Mouse (Mus musculus) MEL (cell line): Measurements from ENCODE around the gene Hacd4. TPM values are rescaled to one million over a fixed set of nuclear protein-coding genes. Genes with fewer than 3 reads are reported as not detected.

Source experiments
- DNase-seq: peaks from one replicate; pipeline ENCODE4 v3.0.0; 2011; ENCODE audit warnings: low read depth, low spot score
- H3K27ac ChIP-seq: 2 replicates; pipeline ENCODE4 v1.5.1; 2012; ENCODE audit warnings: low read depth, mild to moderate bottlenecking, control low read depth, low read length, moderate library complexity; ENCODE audit not compliant: control insufficient read depth
- H3K27me3 ChIP-seq, 2 experiments: fragments of 150-350 bp in 1 of 2; sonication (generic) in 1 of 2; 2 replicates each; pipeline ENCODE4 v1.6.1; 2012; ENCODE audit warnings: low read length in 2 of 2, mild to moderate bottlenecking in 2 of 2, improper control_type of control experiment in 1 of 2, moderate library complexity in 1 of 2; ENCODE audit not compliant: insufficient read depth in 2 of 2, control insufficient read depth in 1 of 2
- H3K36me3 ChIP-seq, 2 experiments: 2 replicates each; pipeline ENCODE4 v1.6.1; 2012 to 2014; ENCODE audit warnings: low read length in 2 of 2, improper control_type of control experiment in 1 of 2, inconsistent platforms in 1 of 2, mild to moderate bottlenecking in 1 of 2; ENCODE audit not compliant: insufficient read depth in 2 of 2, control insufficient read depth in 1 of 2
- H3K4me1 ChIP-seq, 2 experiments: fragments of 150-350 bp in 1 of 2; sonication (generic) in 1 of 2; 2 replicates each; pipeline ENCODE4 v1.6.1; 2012; ENCODE audit warnings: low read length in 2 of 2, improper control_type of control experiment in 1 of 2, mild to moderate bottlenecking in 1 of 2; ENCODE audit not compliant: insufficient read depth in 2 of 2, control insufficient read depth in 1 of 2
- H3K4me3 ChIP-seq, 2 experiments: fragments of 150-350 bp in 1 of 2; sonication (generic) in 1 of 2; 2 replicates each; pipeline ENCODE4 v1.5.1; 2012; ENCODE audit warnings: low read depth in 2 of 2, low read length in 2 of 2, mild to moderate bottlenecking in 2 of 2, moderate library complexity in 2 of 2, control low read depth in 1 of 2, improper control_type of control experiment in 1 of 2; ENCODE audit not compliant: control insufficient read depth in 1 of 2, insufficient read depth in 1 of 2
- H3K79me2 ChIP-seq: 2 replicates; pipeline ENCODE4 v1.6.1; 2012; ENCODE audit warnings: mild to moderate bottlenecking, low read length, moderate library complexity; ENCODE audit not compliant: control insufficient read depth, poor library complexity, insufficient read depth
- H3K9ac ChIP-seq: 2 replicates; pipeline ENCODE4 v1.6.1; 2012; ENCODE audit warnings: low read depth, mild to moderate bottlenecking, control low read depth, low read length, moderate library complexity; ENCODE audit not compliant: control insufficient read depth, poor library complexity, severe bottlenecking
- H3K9me3 ChIP-seq: fragments of 150-350 bp; sonication (generic); replicated peaks from 2 replicates; pipeline ENCODE4 v1.6.1; 2012; ENCODE audit warnings: mild to moderate bottlenecking, low read length, improper control_type of control experiment, moderate library complexity; ENCODE audit not compliant: insufficient read depth
- CHD2 ChIP-seq: IDR thresholded peaks from 2 replicates; pipeline ENCODE4 v1.6.1; 2011; ENCODE audit warnings: low read length, improper control_type of control experiment
- CTCF ChIP-seq, 3 experiments: IDR thresholded peaks in 2 of 3; conservative IDR thresholded peaks in 1 of 3; 2 replicates each; pipeline ENCODE4 v1.5.1; 2011 to 2012; ENCODE audit warnings: low read length in 3 of 3, low read depth in 2 of 3, mild to moderate bottlenecking in 2 of 3, improper control_type of control experiment in 1 of 3, inconsistent platforms in 1 of 3, mixed read lengths in 1 of 3, moderate library complexity in 1 of 3; ENCODE audit not compliant: control insufficient read depth in 1 of 3, insufficient read depth in 1 of 3, poor library complexity in 1 of 3, severe bottlenecking in 1 of 3
- ELF1 ChIP-seq: IDR thresholded peaks from 2 replicates; pipeline ENCODE4 v1.6.1; 2014; ENCODE audit warnings: low read depth, mild to moderate bottlenecking, inconsistent platforms, low read length, improper control_type of control experiment, moderate library complexity
- EP300 ChIP-seq, 2 experiments: IDR thresholded peaks; 2 replicates each; pipeline ENCODE4 v1.6.1; 2011; ENCODE audit warnings: improper control_type of control experiment in 2 of 2, low read length in 2 of 2, low read depth in 1 of 2, mild to moderate bottlenecking in 1 of 2
- GABPA ChIP-seq: IDR thresholded peaks from 2 replicates; pipeline ENCODE4 v1.6.1; 2012; ENCODE audit warnings: low read depth, mild to moderate bottlenecking, inconsistent platforms, low read length, improper control_type of control experiment, moderate library complexity
- GATA1 ChIP-seq: IDR thresholded peaks from 2 replicates; pipeline ENCODE4 v1.6.1; 2011; ENCODE audit warnings: low read depth, low read length, improper control_type of control experiment
- JUND ChIP-seq: IDR thresholded peaks from 2 replicates; pipeline ENCODE4 v1.6.1; 2011; ENCODE audit warnings: low read depth, mild to moderate bottlenecking, improper control_type of control experiment, low read length
- KAT2A ChIP-seq: conservative IDR thresholded peaks from 2 replicates; pipeline ENCODE4 v1.6.1; 2012; ENCODE audit warnings: low read depth, low read length, improper control_type of control experiment, inconsistent platforms
- MAFK ChIP-seq: IDR thresholded peaks from 2 replicates; pipeline ENCODE4 v1.6.1; 2011; ENCODE audit warnings: low read depth, mild to moderate bottlenecking, low read length, improper control_type of control experiment, borderline replicate concordance
- MYB ChIP-seq: IDR thresholded peaks from 2 replicates; pipeline ENCODE4 v1.6.1; 2011; ENCODE audit warnings: mild to moderate bottlenecking, low read depth, low read length, improper control_type of control experiment
- RCOR1 ChIP-seq: IDR thresholded peaks from 2 replicates; pipeline ENCODE4 v1.6.1; 2012; ENCODE audit warnings: low read depth, mild to moderate bottlenecking, inconsistent platforms, low read length, improper control_type of control experiment
- TAL1 ChIP-seq: IDR thresholded peaks from 2 replicates; pipeline ENCODE4 v1.6.1; 2012; ENCODE audit warnings: mild to moderate bottlenecking, inconsistent platforms, low read length, moderate library complexity, mixed read lengths
- TBP ChIP-seq: IDR thresholded peaks from 2 replicates; pipeline ENCODE4 v1.8.0; 2011; ENCODE audit warnings: low read depth, low read length, improper control_type of control experiment
- UBTF ChIP-seq: IDR thresholded peaks from 2 replicates; pipeline ENCODE4 v1.6.1; 2012; ENCODE audit warnings: low read depth, mild to moderate bottlenecking, inconsistent platforms, low read length, improper control_type of control experiment, moderate library complexity, borderline replicate concordance; ENCODE audit not compliant: insufficient read depth
- USF1 ChIP-seq: IDR thresholded peaks from 2 replicates; pipeline ENCODE4 v1.6.1; 2014; ENCODE audit warnings: low read depth, mild to moderate bottlenecking, inconsistent platforms, low read length, improper control_type of control experiment, moderate library complexity
- USF2 ChIP-seq, 2 experiments: IDR thresholded peaks; 2 replicates each; pipeline ENCODE4 v1.6.1; 2011 to 2012; ENCODE audit warnings: improper control_type of control experiment in 2 of 2, low read length in 2 of 2, borderline replicate concordance in 1 of 2, inconsistent platforms in 1 of 2, low read depth in 1 of 2, mild to moderate bottlenecking in 1 of 2; ENCODE audit not compliant: insufficient read depth in 1 of 2
- ZKSCAN1 ChIP-seq: IDR thresholded peaks from 2 replicates; pipeline ENCODE4 v1.6.1; 2012; ENCODE audit warnings: low read depth, mild to moderate bottlenecking, inconsistent platforms, low read length, improper control_type of control experiment, moderate library complexity
- ZMIZ1 ChIP-seq: IDR thresholded peaks from 2 replicates; pipeline ENCODE4 v1.6.1; 2012; ENCODE audit warnings: low read depth, mild to moderate bottlenecking, inconsistent platforms, low read length, improper control_type of control experiment, moderate library complexity
- ZNF384 ChIP-seq: IDR thresholded peaks from 2 replicates; pipeline ENCODE4 v1.6.1; 2012; ENCODE audit warnings: low read depth, mild to moderate bottlenecking, inconsistent platforms, low read length, improper control_type of control experiment
- polyA plus RNA-seq, 2 experiments: library from polyadenylated mRNA; stranded (reverse) in 1 of 2; unstranded in 1 of 2; fragments of >175 nt in 1 of 2; fragments of >200 nt in 1 of 2; gene quantifications; 2 replicates each; pipeline versions ENCODE4 v1.2.1 to v1.2.4; 2012; ENCODE audit warnings: low replicate concordance in 2 of 2, low read depth in 1 of 2; ENCODE audit not compliant: insufficient read length in 2 of 2, insufficient read depth in 1 of 2, missing spikeins in 1 of 2
- total RNA-seq: library from RNA; depleted of rRNA; stranded (reverse); fragments of 300-350 nt; gene quantifications from 2 replicates; pipeline ENCODE4 v1.2.3, GENCODE M21; 2012

The Hacd4 gene
- total and polyA plus RNA-seq, 3 experiments: 0.19 to 0.64 TPM; not detected in 1

DNA sequence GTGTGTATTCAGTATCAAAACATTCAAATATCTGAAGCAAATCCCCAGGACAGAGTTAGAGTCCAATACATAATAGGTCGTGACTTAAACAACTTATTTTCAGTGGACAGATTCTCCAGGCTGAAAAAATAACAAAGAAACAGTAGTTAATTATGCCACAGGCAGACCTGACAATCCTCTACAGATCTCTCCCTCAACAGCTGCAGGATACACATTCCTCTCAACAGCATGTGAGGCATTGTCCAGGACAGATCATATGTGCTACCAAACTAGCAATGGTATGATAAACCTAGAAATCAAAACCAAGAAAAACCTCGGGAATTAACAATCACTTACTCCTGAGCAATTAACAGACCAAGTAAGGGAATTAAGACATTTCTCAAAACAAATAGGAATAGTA is 22.6 kb upstream of the Hacd4 start:
- no peaks in the 10 kb centered on the region for H3K79me2 ChIP-seq
- H3K36me3 ChIP-seq: no peaks in the 10 kb centered on the region
- H3K27ac ChIP-seq: no peak overlapping the region
- DNase-seq: no peak
- no peaks in the 10 kb centered on the region for H3K4me1 ChIP-seq
- H3K9ac ChIP-seq: no peak overlapping the region
- H3K4me3 ChIP-seq: no peak overlapping the region
- no peaks in the 10 kb centered on the region for H3K9me3 ChIP-seq
- TF ChIP-seq CTCF (IDR thresholded peaks at IDR 0.05 in 2 of 3, conservative IDR thresholded peaks at IDR 0.05 in 1 of 3; ENCODE audit: control insufficient read depth in 1 of 3, insufficient read depth in 1 of 3, low read depth in 2 of 3, low read length in 3 of 3, poor library complexity in 1 of 3, severe bottlenecking in 1 of 3) (no peak), ZMIZ1 (no peak), ZNF384 (no peak), RCOR1 (no peak), MAFK (no peak), UBTF (no peak), MYB (no peak), GATA1 (no peak), USF2 (IDR thresholded peaks at IDR 0.05; ENCODE audit: borderline replicate concordance in 1 of 2, insufficient read depth in 1 of 2, low read depth in 1 of 2, low read length in 2 of 2) (no peak), CHD2 (no peak), TBP (no peak), GABPA (no peak), TAL1 (no peak), USF1 (no peak)
- H3K27me3 ChIP-seq: peaks cover 0 to 1% of the 10 kb centered on the region in 2 experiments; a peak in 2 of 4 replicates

DNA sequence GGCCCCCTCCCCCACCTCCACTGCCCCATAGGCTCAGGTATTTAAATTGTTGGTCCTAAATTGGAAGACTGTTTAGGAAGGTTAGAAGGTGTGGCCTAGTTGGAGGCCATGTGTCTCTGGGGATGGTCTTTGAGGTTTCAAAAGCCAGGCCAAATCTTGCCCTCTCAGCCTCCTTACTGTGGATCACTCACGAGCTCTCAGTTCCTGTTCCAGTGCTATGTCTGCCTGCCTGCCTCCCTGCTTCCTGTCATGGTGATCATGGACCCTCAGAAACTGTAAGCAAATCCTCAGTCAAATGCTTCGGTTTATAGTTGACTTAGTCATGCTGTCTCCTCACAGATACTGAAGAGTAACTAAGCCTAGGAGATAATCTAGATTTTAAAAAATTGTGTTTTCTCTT is 19.9 kb upstream of the Hacd4 start:
- Histone ChIP-seq H3K9ac (no peak overlapping the region), H3K27ac (no peak overlapping the region), H3K27me3 (peaks cover 0 to 1% of the 10 kb centered on the region in 2 experiments; a peak in 2 of 4 replicates), H3K4me1 (no peaks in the 10 kb centered on the region), H3K79me2 (no peaks in the 10 kb centered on the region), H3K4me3 (no peak overlapping the region), H3K9me3 (no peaks in the 10 kb centered on the region), H3K36me3 (no peaks in the 10 kb centered on the region)
- no peak for DNase-seq
- TF ChIP-seq JUND (no peak), MYB (no peak), USF2 (IDR thresholded peaks at IDR 0.05; ENCODE audit: borderline replicate concordance in 1 of 2, insufficient read depth in 1 of 2, low read depth in 1 of 2, low read length in 2 of 2) (no peak), RCOR1 (no peak), EP300 (IDR thresholded peaks at IDR 0.05; ENCODE audit: low read depth in 1 of 2, low read length in 2 of 2) (no peak), ZKSCAN1 (no peak), ELF1 (no peak), KAT2A (no peak)
